Mouse (Mus musculus): ENCODE measurements around the gene Tex44.

The Tex44 gene

GRCm38 (mm10) chr1:86449966-86450365, 23.8 kb downstream of the Tex44 start:
- DNase-seq = no peak

DNA sequence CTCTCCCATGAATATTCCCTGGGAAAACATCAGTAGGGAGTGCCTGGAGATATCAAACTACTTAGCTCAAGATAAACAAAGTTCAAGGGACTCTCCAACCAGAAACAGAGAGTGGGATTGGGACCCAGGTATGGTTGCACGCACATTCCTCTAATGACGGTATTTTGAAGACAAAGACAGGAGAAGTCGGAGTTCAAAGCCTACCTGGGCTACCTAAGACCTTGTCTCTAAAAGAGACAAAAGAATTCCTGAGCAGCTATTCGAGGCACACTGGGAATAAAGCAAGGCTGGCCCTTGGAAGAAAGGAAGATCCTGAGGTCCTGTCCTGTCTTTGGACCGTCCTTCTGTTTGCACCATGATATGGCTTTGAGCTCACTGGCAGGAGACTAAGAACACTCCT, 26.6 kb downstream of the Tex44 start:
- no peak for DNase-seq

GRCm38 (mm10) chr1:86456892-86457581, 30.9 kb downstream of the Tex44 start:
- no peak for DNase-seq

- no peak for DNase-seq
These were observed 33.2 kb downstream of the Tex44 start for GRCm38 (mm10) chr1:86459371-86459770.

DNA sequence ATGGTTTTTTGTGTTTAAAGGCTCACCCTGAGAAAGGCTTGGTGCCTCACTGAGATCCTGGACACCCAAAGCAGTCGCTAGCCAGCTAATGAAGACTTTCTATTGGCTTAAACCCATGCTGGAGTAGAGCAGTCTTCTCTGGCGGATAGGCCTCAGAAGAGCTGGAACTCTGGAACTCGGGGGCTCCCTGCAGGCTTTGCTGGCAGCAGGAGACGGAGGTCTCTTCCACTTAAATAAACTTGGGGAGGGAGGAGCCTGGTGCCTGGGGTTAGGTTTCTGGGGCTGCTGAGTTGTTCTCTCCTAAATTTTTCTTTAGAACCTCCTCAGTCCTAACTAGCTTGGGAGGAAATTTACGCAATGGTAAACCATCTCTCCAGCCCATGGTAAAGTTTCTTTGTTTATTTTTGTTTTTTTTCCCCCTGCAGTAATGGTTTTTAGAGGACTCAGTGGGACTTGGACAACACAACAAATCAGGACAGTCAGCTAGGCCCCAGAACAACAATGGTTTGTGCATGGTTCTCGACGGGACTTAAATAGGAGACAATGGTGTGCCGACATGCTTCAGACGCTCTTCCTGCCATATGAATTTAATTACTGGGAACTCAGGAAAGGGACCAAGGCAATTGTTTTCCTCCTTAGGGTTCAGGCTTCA, 38.2 kb downstream of the Tex44 start:
- no peak for DNase-seq

DNA sequence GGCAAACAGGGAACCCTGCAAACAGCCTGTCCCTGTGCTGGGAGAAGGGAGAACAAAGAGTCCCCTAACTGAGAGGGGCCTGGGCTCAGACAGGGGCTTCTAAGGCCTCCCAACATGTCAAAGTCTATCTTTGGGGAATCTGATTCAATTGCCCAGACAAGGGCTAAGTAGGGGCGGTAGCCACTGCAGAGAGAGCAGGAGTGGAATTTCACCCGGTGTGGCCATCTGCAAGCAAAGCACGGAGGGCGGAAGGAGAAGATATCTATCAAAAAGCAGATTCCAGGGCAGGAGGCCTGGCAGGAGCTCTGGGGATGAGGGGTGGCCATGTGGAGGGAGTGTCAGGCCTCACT, 38.7 kb downstream of the Tex44 start:
- peak; percentile 60 for DNase-seq

DNA sequence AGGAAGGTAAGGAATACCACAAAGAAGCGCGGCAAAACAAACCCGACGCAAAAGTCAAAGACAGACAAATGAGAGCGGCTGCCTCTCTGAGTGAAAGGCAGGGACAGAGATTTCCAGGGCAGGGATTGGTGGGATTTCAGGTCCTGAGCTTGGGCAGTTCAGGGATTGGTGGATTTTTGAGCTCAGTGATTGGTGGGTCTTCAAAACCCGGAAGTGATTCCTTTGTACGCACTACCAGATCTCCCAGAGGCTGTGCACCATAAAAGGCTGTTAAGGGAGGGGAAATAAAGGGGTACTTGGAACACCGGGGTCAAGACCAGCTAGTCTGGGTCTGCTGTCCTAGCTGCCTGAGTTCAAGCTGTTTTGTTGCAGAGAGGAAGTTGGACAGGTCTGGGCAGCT, 41.3 kb downstream of the Tex44 start:
- no peak for DNase-seq

DNA sequence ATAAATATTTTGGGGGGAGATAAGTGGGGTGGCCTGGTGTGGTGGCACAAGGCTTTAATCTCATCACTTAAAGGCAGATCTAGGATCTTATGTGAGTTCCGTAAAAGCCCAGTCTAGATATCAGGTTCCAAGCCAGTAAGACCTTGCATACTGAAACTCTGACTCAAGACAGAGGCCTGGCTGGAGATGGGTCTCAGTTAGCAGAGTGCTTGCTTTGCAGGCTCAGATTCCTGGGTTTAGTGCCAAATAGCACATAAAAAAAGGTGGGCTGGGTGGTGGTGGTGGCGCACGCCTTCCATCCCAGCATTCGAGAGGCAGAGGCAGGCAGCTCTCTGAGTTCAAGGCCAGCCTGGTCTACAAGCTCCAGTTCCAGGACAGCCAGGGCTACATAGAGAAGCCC, 43.7 kb downstream of the Tex44 start:
- DNase-seq = no peak

GRCm38 (mm10) chr1:86470519-86471181, 44.5 kb downstream of the Tex44 start:
- DNase-seq = peak; percentile 86

- DNase-seq = peak; percentile 65
These were observed 45.4 kb downstream of the Tex44 start for GRCm38 (mm10) chr1:86471504-86471961.

DNA sequence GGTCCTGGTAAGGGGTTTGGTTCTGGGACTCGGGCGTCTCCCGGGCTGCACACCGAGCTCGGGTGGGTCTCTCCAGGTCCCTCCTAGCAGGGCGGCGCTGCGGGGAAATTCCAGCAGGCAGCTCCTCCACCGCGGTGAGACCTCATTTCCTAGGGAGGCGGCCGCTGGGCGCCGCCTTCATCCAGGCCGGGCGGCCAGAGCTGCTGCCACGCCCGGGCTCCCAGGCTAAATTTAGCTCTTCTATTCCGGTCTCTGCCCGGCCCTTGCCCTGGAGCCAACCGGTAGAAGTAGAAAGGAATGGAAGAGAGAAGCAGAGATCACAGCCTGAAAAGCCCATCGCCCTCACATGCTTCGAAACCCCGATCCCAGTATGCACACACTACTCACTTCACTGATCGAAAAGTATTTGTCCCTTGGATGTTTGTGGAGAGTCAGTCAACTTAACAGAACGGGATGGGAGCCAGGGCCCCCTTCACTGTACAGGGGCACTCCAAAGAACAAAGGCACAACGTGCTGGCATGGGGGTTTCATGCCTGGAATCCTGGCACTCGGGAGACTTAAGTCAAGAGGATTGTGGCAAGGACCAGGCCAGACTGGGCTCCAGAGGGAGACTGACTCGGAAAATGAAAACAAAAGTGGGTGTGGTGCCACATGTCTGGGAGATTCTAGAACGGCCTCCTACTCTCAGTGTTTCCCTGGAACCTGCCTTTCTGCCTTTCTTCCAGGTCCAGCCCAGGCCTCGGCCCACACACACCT, 46.2 kb downstream of the Tex44 start:
- DNase-seq = peak; percentile 89

GRCm38 (mm10) chr1:86473109-86473760, 47.1 kb downstream of the Tex44 start:
- no peak for DNase-seq
